Mouse (Mus musculus) midbrain, embryonic 13.5 days (tissue): ENCODE data around the gene Rnf115. TPM values are rescaled to one million over a fixed set of nuclear protein-coding genes. Genes with fewer than 3 reads are reported as not detected.

Experiments
- ATAC-seq: fragments of 200-750 bp; cut with Nextera tagmentation; 2 replicates; pipeline ENCODE4 v1.8.0; 2017; ENCODE audit warnings: mild to moderate bottlenecking, moderate TSS enrichment, moderate library complexity
- H3K27ac ChIP-seq: fragments of 300-500 bp; sonication (generic); 2 replicates; pipeline ENCODE4 v1.5.1; 2015; ENCODE audit warnings: inconsistent platforms, mild to moderate bottlenecking, moderate library complexity
- H3K27me3 ChIP-seq: fragments of 300-500 bp; sonication (generic); 2 replicates; pipeline ENCODE4 v1.6.1; 2015; ENCODE audit warnings: mild to moderate bottlenecking, inconsistent platforms
- H3K36me3 ChIP-seq: fragments of 300-500 bp; sonication (generic); 2 replicates; pipeline ENCODE4 v1.6.1; 2015; ENCODE audit warnings: mild to moderate bottlenecking, inconsistent platforms
- H3K4me1 ChIP-seq: fragments of 300-500 bp; sonication (generic); replicated peaks from 2 replicates; pipeline ENCODE4 v1.6.1; 2015; ENCODE audit warnings: inconsistent platforms
- H3K4me2 ChIP-seq: fragments of 300-500 bp; sonication (generic); replicated peaks from 2 replicates; pipeline ENCODE4 v1.6.1; 2015; ENCODE audit warnings: moderate library complexity, mild to moderate bottlenecking, inconsistent platforms
- H3K4me3 ChIP-seq: fragments of 300-500 bp; sonication (generic); replicated peaks from 2 replicates; pipeline ENCODE4 v1.5.1; 2015; ENCODE audit warnings: mild to moderate bottlenecking, inconsistent platforms
- H3K9ac ChIP-seq: fragments of 300-500 bp; sonication (generic); replicated peaks from 2 replicates; pipeline ENCODE4 v1.6.1; 2015; ENCODE audit warnings: mild to moderate bottlenecking, inconsistent platforms
- H3K9me3 ChIP-seq: fragments of 300-500 bp; sonication (generic); 2 replicates; pipeline ENCODE4 v1.6.1; 2016; ENCODE audit warnings: mild to moderate bottlenecking, inconsistent platforms
- WGBS: fragments of 180-500 bp; shearing (Covaris S2); methylation state at CpG from one replicate; pipeline ENCODE4 v1.1.7; 2015; 5-methylcytosine and 5-hydroxymethylcytosine counted together
- polyA plus RNA-seq: library from polyadenylated mRNA; unstranded; fragments of >200 nt; fragmentation: Nextera tagmentation; extraction: Ambion mirVana; gene quantifications from 2 replicates; pipeline ENCODE4 v1.2.1, GENCODE M21; 2015

Gene Rnf115
- polyA plus RNA-seq, 1 experiment from 2014 or later: 80.2 TPM

- H3K27ac ChIP-seq: no peak overlapping the region
- WGBS: 79% methylated on average over 3 of the region's 3 CpGs
- H3K9ac ChIP-seq: no peak overlapping the region
- H3K4me3 ChIP-seq: no peak overlapping the region
- no peaks in the 10 kb centered on the region for H3K4me1 ChIP-seq
- ATAC-seq: no peak
- H3K27me3 ChIP-seq: no peaks in the 10 kb centered on the region
- no peaks in the 10 kb centered on the region for H3K36me3 ChIP-seq
- no peaks in the 10 kb centered on the region for H3K9me3 ChIP-seq
- H3K4me2 ChIP-seq: no peak overlapping the region
Measured at GRCm38 (mm10) chr3:96808136-96808535, 80.7 kb downstream of the Rnf115 start.

- Histone ChIP-seq H3K36me3 (no peaks in the 10 kb centered on the region), H3K27me3 (no peaks in the 10 kb centered on the region), H3K4me1 (0 out of 2 replicates have a peak, but pooled peaks cover 4% of the 10 kb centered on the region), H3K9ac (no peak overlapping the region), H3K27ac (no peak overlapping the region), H3K4me2 (no peak overlapping the region), H3K4me3 (no peak overlapping the region), H3K9me3 (no peaks in the 10 kb centered on the region)
- ATAC-seq: no peak
- whole genome bisulfite sequencing: 90% methylated on average over 3 of the region's 3 CpGs
Measured at GRCm38 (mm10) chr3:96808651-96809050, 81.2 kb downstream of the Rnf115 start.

- Histone ChIP-seq H3K27ac (no peak overlapping the region), H3K9ac (no peak overlapping the region), H3K36me3 (no peaks in the 10 kb centered on the region), H3K9me3 (no peaks in the 10 kb centered on the region), H3K4me1 (0 out of 2 replicates have a peak, but pooled peaks cover 4% of the 10 kb centered on the region), H3K4me2 (no peak overlapping the region), H3K4me3 (no peak overlapping the region), H3K27me3 (no peaks in the 10 kb centered on the region)
- 94% methylated on average over 3 of the region's 3 CpGs for WGBS
- ATAC-seq: no peak
Measured at GRCm38 (mm10) chr3:96811232-96811631, 83.8 kb downstream of the Rnf115 start.

DNA sequence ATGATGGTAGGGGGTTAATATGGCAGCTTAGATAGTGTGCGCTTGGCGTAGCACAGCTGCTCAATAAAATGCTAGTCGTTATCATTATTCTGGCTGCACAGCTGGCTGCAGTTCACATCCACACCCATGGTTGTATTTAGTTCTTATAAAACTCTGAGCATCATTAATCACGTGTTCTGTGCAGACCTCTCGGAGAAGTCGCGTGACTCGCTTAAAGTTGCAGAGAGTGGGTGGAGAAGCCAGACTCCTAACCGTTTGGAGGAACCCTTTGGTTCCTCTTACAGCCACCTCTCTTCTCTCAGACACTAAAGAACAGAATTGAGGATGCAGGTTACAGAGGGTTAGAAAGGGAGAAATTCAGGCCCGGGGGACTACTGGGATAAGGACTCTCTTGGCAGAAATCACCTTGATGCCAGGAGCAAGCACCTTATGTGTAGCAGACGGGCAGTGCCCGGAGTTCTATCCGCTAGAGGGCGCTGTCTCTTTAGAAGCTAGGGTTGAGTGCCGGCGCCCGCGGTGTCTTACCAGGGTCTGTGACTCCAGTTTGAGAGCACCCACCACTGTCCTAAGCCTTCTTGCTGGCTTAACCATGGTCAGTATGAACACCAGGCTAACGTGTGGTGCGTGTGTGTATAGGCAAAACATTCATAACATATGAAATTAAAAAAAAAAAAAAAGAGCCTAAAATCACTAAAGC, 85.1 kb downstream of the Rnf115 start:
- no peak overlapping the region for H3K4me3 ChIP-seq
- WGBS: 46% methylated on average over 20 of the region's 20 CpGs
- H3K9ac ChIP-seq: no peak overlapping the region
- H3K27me3 ChIP-seq: no peaks in the 10 kb centered on the region
- ATAC-seq: 0 out of 2 replicates have a peak, but pooled peaks have one; percentile 24
- 0 out of 2 replicates have a peak, but pooled peaks cover under 1% of the 10 kb centered on the region for H3K9me3 ChIP-seq
- H3K36me3 ChIP-seq: no peaks in the 10 kb centered on the region
- H3K4me2 ChIP-seq: 0 out of 2 replicates have a peak overlapping the region, but pooled peaks have one; percentile 19
- H3K4me1 ChIP-seq: 0 out of 2 replicates have a peak, but pooled peaks cover 4% of the 10 kb centered on the region
- H3K27ac ChIP-seq: no peak overlapping the region

- 0 out of 2 replicates have a peak, but pooled peaks cover 4% of the 10 kb centered on the region for H3K9me3 ChIP-seq
- ATAC-seq: peak; percentile 53; the same call in 1 of the 2 replicates
- no peaks in the 10 kb centered on the region for H3K27me3 ChIP-seq
- no peak overlapping the region for H3K9ac ChIP-seq
- WGBS: 34% methylated on average over 9 of the region's 9 CpGs
- no peak overlapping the region for H3K4me2 ChIP-seq
- no peak overlapping the region for H3K4me3 ChIP-seq
- 0 out of 2 replicates have a peak, but pooled peaks cover 4% of the 10 kb centered on the region for H3K4me1 ChIP-seq
- no peaks in the 10 kb centered on the region for H3K36me3 ChIP-seq
- no peak overlapping the region for H3K27ac ChIP-seq
Measured at GRCm38 (mm10) chr3:96813106-96813505, 85.6 kb downstream of the Rnf115 start.

- Histone ChIP-seq H3K9ac (no peak overlapping the region), H3K4me1 (0 out of 2 replicates have a peak, but pooled peaks cover 4% of the 10 kb centered on the region), H3K9me3 (0 out of 2 replicates have a peak, but pooled peaks cover 4% of the 10 kb centered on the region), H3K27me3 (no peaks in the 10 kb centered on the region), H3K4me2 (no peak overlapping the region), H3K36me3 (no peaks in the 10 kb centered on the region), H3K27ac (no peak overlapping the region), H3K4me3 (no peak overlapping the region)
- WGBS: 69% methylated on average over 7 of the region's 7 CpGs
- peak; percentile 50; the same call in 1 of the 2 replicates for ATAC-seq
Measured at GRCm38 (mm10) chr3:96813591-96814244, 86.3 kb downstream of the Rnf115 start.

GRCm38 (mm10) chr3:96814342-96814741, 86.9 kb downstream of the Rnf115 start:
- no peaks in the 10 kb centered on the region for H3K27me3 ChIP-seq
- H3K4me1 ChIP-seq: 0 out of 2 replicates have a peak, but pooled peaks cover 4% of the 10 kb centered on the region
- no peak overlapping the region for H3K9ac ChIP-seq
- ATAC-seq: no peak
- no peak overlapping the region for H3K27ac ChIP-seq
- no peak overlapping the region for H3K4me2 ChIP-seq
- H3K9me3 ChIP-seq: 0 out of 2 replicates have a peak, but pooled peaks cover 4% of the 10 kb centered on the region
- H3K36me3 ChIP-seq: no peaks in the 10 kb centered on the region
- 67% methylated on average over 6 of the region's 6 CpGs for WGBS
- H3K4me3 ChIP-seq: no peak overlapping the region

DNA sequence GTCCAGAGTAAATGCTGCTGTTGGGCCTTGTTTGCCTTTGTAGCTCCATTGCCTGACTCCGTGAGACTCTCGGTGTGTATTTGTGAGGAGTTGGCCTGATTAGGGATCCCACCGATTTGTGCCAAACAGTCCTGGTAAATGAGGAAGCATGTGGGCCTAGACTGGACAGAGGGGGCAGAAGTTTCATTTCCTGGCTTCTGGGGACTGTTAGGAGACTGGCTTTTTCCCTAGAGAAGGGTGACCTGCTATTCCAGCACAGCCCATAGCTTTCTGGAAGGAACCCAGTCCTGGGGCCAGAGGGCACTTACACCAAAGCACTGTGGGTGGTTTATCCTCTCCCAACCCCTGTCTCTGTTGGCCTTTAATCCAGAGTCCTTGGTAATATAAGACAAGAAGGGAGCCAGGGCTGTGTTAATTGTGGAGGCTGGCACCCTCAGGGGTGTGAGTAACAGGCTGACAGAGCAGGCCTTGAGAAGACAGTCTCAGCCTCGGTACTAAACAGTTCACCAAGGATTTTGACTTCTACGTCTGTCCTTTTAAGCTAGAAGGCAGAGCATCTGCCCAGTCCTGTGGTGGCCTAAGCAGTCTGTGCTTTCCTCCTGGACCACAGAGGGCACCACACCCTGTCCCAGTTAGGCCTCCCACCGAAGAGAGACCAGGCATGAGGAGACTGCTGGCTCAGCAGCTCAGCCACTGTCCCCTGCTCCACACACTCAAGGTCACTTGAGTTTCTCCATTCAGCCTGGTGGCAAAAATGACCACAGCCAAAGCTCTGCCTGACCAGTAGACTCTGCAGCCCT, 92.9 kb downstream of the Rnf115 start:
- ATAC-seq: no peak
- Histone ChIP-seq H3K9me3 (0 out of 2 replicates have a peak, but pooled peaks cover 4% of the 10 kb centered on the region), H3K4me3 (no peak overlapping the region), H3K27me3 (no peaks in the 10 kb centered on the region), H3K4me1 (no peaks in the 10 kb centered on the region), H3K4me2 (no peak overlapping the region), H3K36me3 (no peaks in the 10 kb centered on the region), H3K9ac (no peak overlapping the region), H3K27ac (no peak overlapping the region)
- 78% methylated on average over 6 of the region's 6 CpGs for WGBS

GRCm38 (mm10) chr3:96821581-96821980, 94.1 kb downstream of the Rnf115 start:
- no peak for ATAC-seq
- Histone ChIP-seq H3K27me3 (no peaks in the 10 kb centered on the region), H3K27ac (no peak overlapping the region), H3K9me3 (0 out of 2 replicates have a peak, but pooled peaks cover 4% of the 10 kb centered on the region), H3K4me1 (no peaks in the 10 kb centered on the region), H3K4me2 (no peak overlapping the region), H3K9ac (no peak overlapping the region), H3K4me3 (no peak overlapping the region), H3K36me3 (no peaks in the 10 kb centered on the region)
- WGBS: 85% methylated on average over 4 of the region's 4 CpGs

DNA sequence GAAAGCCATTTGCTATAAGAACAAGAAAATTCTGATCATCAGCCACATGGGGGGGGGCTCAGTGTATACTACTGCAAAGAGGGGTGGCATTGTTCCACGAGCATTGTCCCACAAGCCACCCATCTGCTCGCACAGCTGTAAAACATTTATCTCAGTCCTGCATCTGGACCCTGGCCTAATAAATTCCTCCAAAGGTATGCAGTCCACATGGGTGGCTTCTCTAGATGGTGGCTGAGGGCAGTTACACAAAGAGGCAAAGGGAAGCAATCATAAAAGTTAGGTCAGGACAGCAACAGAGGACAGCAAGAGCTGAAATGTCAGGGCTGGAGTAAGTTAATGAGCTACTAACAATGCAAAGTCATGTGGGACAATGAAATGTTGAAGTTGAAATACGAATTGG, 96.2 kb downstream of the Rnf115 start:
- H3K4me3 ChIP-seq: no peak overlapping the region
- no peaks in the 10 kb centered on the region for H3K27me3 ChIP-seq
- 74% methylated on average over 3 of the region's 3 CpGs for WGBS
- no peaks in the 10 kb centered on the region for H3K36me3 ChIP-seq
- no peak overlapping the region for H3K9ac ChIP-seq
- H3K27ac ChIP-seq: no peak overlapping the region
- H3K4me2 ChIP-seq: no peak overlapping the region
- H3K9me3 ChIP-seq: no peaks in the 10 kb centered on the region
- H3K4me1 ChIP-seq: peaks cover 3% of the 10 kb centered on the region; the same call in 1 of the 2 replicates
- no peak for ATAC-seq

- peaks cover 3% of the 10 kb centered on the region; the same call in 1 of the 2 replicates for H3K4me1 ChIP-seq
- no peak overlapping the region for H3K4me2 ChIP-seq
- WGBS: 86% methylated on average over 12 of the region's 12 CpGs
- no peak overlapping the region for H3K9ac ChIP-seq
- no peaks in the 10 kb centered on the region for H3K36me3 ChIP-seq
- no peak overlapping the region for H3K27ac ChIP-seq
- ATAC-seq: no peak
- no peaks in the 10 kb centered on the region for H3K27me3 ChIP-seq
- H3K9me3 ChIP-seq: no peaks in the 10 kb centered on the region
- H3K4me3 ChIP-seq: no peak overlapping the region
Measured at GRCm38 (mm10) chr3:96824614-96825013, 97.2 kb downstream of the Rnf115 start.
